Mouse (Mus musculus) T-helper 1 cell (primary cell): ENCODE results near the gene Fam45a.
"Not testable (repeated sequence)": the region's sequence is repeated elsewhere in the genome, so short reads cannot be mapped to it uniquely, and the experiment has no call there.

Source experiments
- in situ Hi-C: fragments of 300-600 bp; cut with MboI, MseI; formaldehyde crosslinking; loops from one replicate; pipeline ENCODE4 v1.15.1; 2025; ENCODE audit warnings: high pct_unique_total_duplicates

Fam45a gene

GRCm38 (mm10) chr19:60843324-60843723 lies 31.9 kb downstream of the Fam45a start:
- in situ Hi-C loops = loop anchor here (5.0 kb wide), 1 partner anchor 244 kb away; no protein-coding TSS in a partner anchor

- in situ Hi-C loops = no loop called here
Observed at GRCm38 (mm10) chr19:60845731-60846130, 34.3 kb downstream of the Fam45a start.

GRCm38 (mm10) chr19:60860868-60861700 lies 49.7 kb downstream of the Fam45a start, which contains the start of gene Sfxn4:
Sfxn4 (minus strand) TSS chr19:60861479.
- in situ Hi-C loops = no loop called here

GRCm38 (mm10) chr19:60866169-60866568 lies 54.8 kb downstream of the Fam45a start:
- in situ Hi-C loops = not testable (repeated sequence)

- in situ Hi-C loops = loop anchor here (5.0 kb wide), 1 partner anchor 357 kb away; the partner anchor contains the start of gene Csf2ra
Observed at GRCm38 (mm10) chr19:60870489-60870888, 59.1 kb downstream of the Fam45a start.

- in situ Hi-C loops = loop anchor here (5.0 kb wide), 1 partner anchor 356 kb away; the partner anchor contains the start of gene Csf2ra
Observed at GRCm38 (mm10) chr19:60871366-60871765, 60.0 kb downstream of the Fam45a start.

- in situ Hi-C loops = loop anchor here (5.0 kb wide), 1 partner anchor 355 kb away; the partner anchor contains the start of gene Csf2ra
Observed at GRCm38 (mm10) chr19:60872272-60872671, 60.9 kb downstream of the Fam45a start.

GRCm38 (mm10) chr19:60873501-60873900 lies 62.1 kb downstream of the Fam45a start:
- in situ Hi-C loops = loop anchor here (5.0 kb wide), 1 partner anchor 354 kb away; the partner anchor contains the start of gene Csf2ra

- in situ Hi-C loops = loop anchor here (5.0 kb wide), 1 partner anchor 353 kb away; the partner anchor contains the start of gene Csf2ra
Observed at GRCm38 (mm10) chr19:60874064-60874694, 62.8 kb downstream of the Fam45a start, which contains the start of gene Prdx3. Prdx3 (minus strand) TSS chr19:60874556.

- in situ Hi-C loops = no loop called here
Observed at GRCm38 (mm10) chr19:60883129-60883528, 71.7 kb downstream of the Fam45a start.
